Mouse (Mus musculus): Measurements from ENCODE around the gene Wfdc2. TPM values are rescaled to one million over a fixed set of nuclear protein-coding genes. Genes with fewer than 3 reads are reported as not detected.

Wfdc2 gene
- polyA plus RNA-seq (2014; fragmentation: Illumina TruSeq; extraction: RNeasy Lipid Tissue Mini Kit (QIAGEN cat#74804); ENCODE audit: low read depth, low replicate concordance): 30.2 TPM

DNA sequence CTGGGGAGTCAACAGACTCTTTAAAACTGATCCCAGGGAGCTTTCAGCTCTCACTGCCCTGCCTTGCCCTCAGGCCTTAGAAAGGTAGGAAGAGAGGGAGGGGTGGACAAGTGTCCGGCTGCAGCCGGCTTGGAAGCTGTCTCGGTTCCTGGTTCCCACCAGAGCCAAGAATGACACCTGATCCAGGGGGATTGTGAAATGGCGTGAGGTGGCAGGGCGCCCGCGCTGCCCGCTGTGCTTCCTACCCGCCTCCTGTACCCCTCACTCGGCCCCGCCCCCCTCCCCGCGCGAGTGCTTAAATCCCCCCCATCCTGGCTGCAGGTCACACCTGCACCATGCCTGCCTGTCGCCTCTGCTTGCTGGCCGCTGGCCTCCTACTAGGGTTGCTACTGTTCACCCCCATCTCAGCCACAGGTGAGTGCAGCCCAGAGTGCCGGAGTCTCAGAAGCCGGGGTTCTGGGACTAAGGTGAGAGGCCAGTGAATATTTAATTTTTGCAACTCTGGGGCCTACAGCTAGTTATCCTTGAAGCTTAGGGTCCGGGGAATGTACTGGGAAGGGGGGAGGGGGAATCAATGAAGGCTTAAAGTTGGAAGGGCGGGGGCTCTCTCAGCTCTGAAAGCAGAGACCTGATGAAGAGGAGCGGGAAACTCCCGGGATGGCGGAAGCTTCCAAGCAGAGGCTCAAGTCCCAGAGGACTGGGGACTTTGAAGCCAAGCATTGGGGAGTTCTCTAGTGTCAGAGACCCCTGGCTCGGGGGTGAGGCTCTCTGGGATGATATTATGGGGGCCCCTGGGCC is at the start of gene Wfdc2:
Wfdc2 (plus strand) TSS at position 23 of the 798 bp plus-strand sequence.

DNA sequence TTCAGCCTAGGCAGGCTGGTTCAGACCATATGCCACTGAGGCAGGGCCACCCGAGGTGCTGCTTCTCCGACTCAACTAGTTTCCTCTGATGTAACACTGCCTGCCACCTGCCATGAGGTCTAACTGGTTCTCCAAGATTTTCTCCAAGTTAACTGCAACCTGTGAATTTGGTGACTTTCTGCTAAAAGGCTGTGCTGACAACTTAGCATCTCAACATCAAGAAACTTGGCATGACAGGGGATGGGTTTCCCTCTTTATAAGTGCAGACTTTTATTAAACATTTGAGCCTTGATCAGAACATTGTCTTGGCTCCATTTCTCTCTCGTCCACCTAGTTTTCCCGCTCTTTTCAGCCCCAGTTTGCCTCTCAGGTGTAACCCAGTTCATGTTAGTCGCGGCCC is 11.1 kb downstream of the Wfdc2 start, which contains the start of gene Spint3:
Spint3 (minus strand) TSS at position 101 of the 400 bp plus-strand sequence.

DNA sequence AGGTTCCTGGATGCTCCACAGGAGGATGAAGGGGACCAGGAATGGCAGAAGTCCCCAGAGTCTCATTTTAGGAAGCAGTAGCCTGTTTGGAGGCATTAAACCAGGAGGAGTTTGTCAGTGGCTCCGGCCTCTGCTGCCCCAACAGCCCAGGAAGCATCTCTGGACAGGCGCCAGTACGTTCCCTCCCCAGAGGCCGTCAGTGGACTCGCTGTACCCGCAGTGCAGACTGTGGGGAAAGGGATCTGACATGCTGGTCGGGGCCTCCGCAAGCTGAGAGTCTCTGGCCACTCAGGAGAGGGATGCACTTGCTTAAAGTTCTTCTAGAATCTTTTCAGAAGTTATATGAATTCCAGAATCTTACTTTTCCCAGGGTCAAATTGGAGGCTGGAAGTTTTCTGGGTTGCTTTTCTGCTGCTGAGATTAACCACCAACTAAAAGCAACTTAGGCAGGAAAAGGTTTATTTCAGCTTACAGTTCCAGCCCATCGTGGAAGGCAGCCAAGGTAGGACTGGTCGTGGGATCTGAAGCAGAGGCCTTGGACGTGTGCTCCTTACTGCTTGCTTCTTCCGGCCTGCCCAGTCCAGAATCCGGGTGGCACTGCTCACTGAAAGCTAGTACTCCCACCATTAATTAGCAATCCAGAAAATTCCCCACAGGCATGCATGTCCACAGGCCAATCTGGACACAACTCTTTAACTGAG is 23.0 kb downstream of the Wfdc2 start, which contains the start of gene Wfdc6a:
Wfdc6a (minus strand) TSS at position 423 of the 701 bp plus-strand sequence.

GRCm38 (mm10) chr2:164593494-164593893 is 31.3 kb downstream of the Wfdc2 start, which contains the start of gene Eppin:
Eppin (minus strand) TSS chr2:164593594.

GRCm38 (mm10) chr2:164613471-164613870 is 51.3 kb downstream of the Wfdc2 start, which contains the start of the genes Wfdc6b and Wfdc8:
Wfdc6b (plus strand) TSS chr2:164613522.
Wfdc8 (minus strand) TSS chr2:164613626.

Other genes with a start within 250 kb of the Wfdc2 start
- not detected for gene Svs6, start 245.7 kb upstream of the Wfdc2 start, polyA plus RNA-seq (2014; fragmentation: Illumina TruSeq; extraction: RNeasy Lipid Tissue Mini Kit (QIAGEN cat#74804); ENCODE audit: low read depth, low replicate concordance)
- gene Svs5, start 229.7 kb upstream of the Wfdc2 start, polyA plus RNA-seq (2014; fragmentation: Illumina TruSeq; extraction: RNeasy Lipid Tissue Mini Kit (QIAGEN cat#74804); ENCODE audit: low read depth, low replicate concordance): not detected
- not detected for gene Slpi, start 173.3 kb upstream of the Wfdc2 start, polyA plus RNA-seq (2014; fragmentation: Illumina TruSeq; extraction: RNeasy Lipid Tissue Mini Kit (QIAGEN cat#74804); ENCODE audit: low read depth, low replicate concordance)
- gene Rbpjl, start 159.3 kb upstream of the Wfdc2 start, polyA plus RNA-seq (2014; fragmentation: Illumina TruSeq; extraction: RNeasy Lipid Tissue Mini Kit (QIAGEN cat#74804); ENCODE audit: low read depth, low replicate concordance): not detected
- 0.85 TPM for gene Matn4, start 157.3 kb upstream of the Wfdc2 start, polyA plus RNA-seq (2014; fragmentation: Illumina TruSeq; extraction: RNeasy Lipid Tissue Mini Kit (QIAGEN cat#74804); ENCODE audit: low read depth, low replicate concordance)
- 255 TPM for gene Sdc4, start 118.5 kb upstream of the Wfdc2 start, polyA plus RNA-seq (2014; fragmentation: Illumina TruSeq; extraction: RNeasy Lipid Tissue Mini Kit (QIAGEN cat#74804); ENCODE audit: low read depth, low replicate concordance)
- 10.1 TPM for gene Sys1, start 105.4 kb upstream of the Wfdc2 start, polyA plus RNA-seq (2014; fragmentation: Illumina TruSeq; extraction: RNeasy Lipid Tissue Mini Kit (QIAGEN cat#74804); ENCODE audit: low read depth, low replicate concordance)
- not detected for gene Gm20458, start 101.4 kb upstream of the Wfdc2 start, polyA plus RNA-seq (2014; fragmentation: Illumina TruSeq; extraction: RNeasy Lipid Tissue Mini Kit (QIAGEN cat#74804); ENCODE audit: low read depth, low replicate concordance)
- gene Trp53tg5, start 88.7 kb upstream of the Wfdc2 start, polyA plus RNA-seq (2014; fragmentation: Illumina TruSeq; extraction: RNeasy Lipid Tissue Mini Kit (QIAGEN cat#74804); ENCODE audit: low read depth, low replicate concordance): not detected
- gene Dbndd2, start 76.3 kb upstream of the Wfdc2 start, polyA plus RNA-seq (2014; fragmentation: Illumina TruSeq; extraction: RNeasy Lipid Tissue Mini Kit (QIAGEN cat#74804); ENCODE audit: low read depth, low replicate concordance): 6.6 TPM
- 8.1 TPM for gene Pigt, start 64.9 kb upstream of the Wfdc2 start, polyA plus RNA-seq (2014; fragmentation: Illumina TruSeq; extraction: RNeasy Lipid Tissue Mini Kit (QIAGEN cat#74804); ENCODE audit: low read depth, low replicate concordance)
- gene Spint3, start 11.0 kb downstream of the Wfdc2 start, polyA plus RNA-seq (2014; fragmentation: Illumina TruSeq; extraction: RNeasy Lipid Tissue Mini Kit (QIAGEN cat#74804); ENCODE audit: low read depth, low replicate concordance): not detected
- not detected for gene Wfdc6a, start 23.0 kb downstream of the Wfdc2 start, polyA plus RNA-seq (2014; fragmentation: Illumina TruSeq; extraction: RNeasy Lipid Tissue Mini Kit (QIAGEN cat#74804); ENCODE audit: low read depth, low replicate concordance)
- not detected for gene Eppin, start 31.2 kb downstream of the Wfdc2 start, polyA plus RNA-seq (2014; fragmentation: Illumina TruSeq; extraction: RNeasy Lipid Tissue Mini Kit (QIAGEN cat#74804); ENCODE audit: low read depth, low replicate concordance)
- not detected for gene Wfdc6b, start 51.1 kb downstream of the Wfdc2 start, polyA plus RNA-seq (2014; fragmentation: Illumina TruSeq; extraction: RNeasy Lipid Tissue Mini Kit (QIAGEN cat#74804); ENCODE audit: low read depth, low replicate concordance)
- gene Wfdc8, start 51.2 kb downstream of the Wfdc2 start, polyA plus RNA-seq (2014; fragmentation: Illumina TruSeq; extraction: RNeasy Lipid Tissue Mini Kit (QIAGEN cat#74804); ENCODE audit: low read depth, low replicate concordance): 0.50 TPM
- not detected for gene Wfdc16, start 76.4 kb downstream of the Wfdc2 start, polyA plus RNA-seq (2014; fragmentation: Illumina TruSeq; extraction: RNeasy Lipid Tissue Mini Kit (QIAGEN cat#74804); ENCODE audit: low read depth, low replicate concordance)
- gene Wfdc10, start 93.6 kb downstream of the Wfdc2 start, polyA plus RNA-seq (2014; fragmentation: Illumina TruSeq; extraction: RNeasy Lipid Tissue Mini Kit (QIAGEN cat#74804); ENCODE audit: low read depth, low replicate concordance): not detected
- gene Wfdc9, start 94.2 kb downstream of the Wfdc2 start, polyA plus RNA-seq (2014; fragmentation: Illumina TruSeq; extraction: RNeasy Lipid Tissue Mini Kit (QIAGEN cat#74804); ENCODE audit: low read depth, low replicate concordance): not detected
- not detected for gene Wfdc11, start 111.7 kb downstream of the Wfdc2 start, polyA plus RNA-seq (2014; fragmentation: Illumina TruSeq; extraction: RNeasy Lipid Tissue Mini Kit (QIAGEN cat#74804); ENCODE audit: low read depth, low replicate concordance)
- gene Wfdc13, start 122.7 kb downstream of the Wfdc2 start, polyA plus RNA-seq (2014; fragmentation: Illumina TruSeq; extraction: RNeasy Lipid Tissue Mini Kit (QIAGEN cat#74804); ENCODE audit: low read depth, low replicate concordance): 0.57 TPM
- not detected for gene Spint4, start 136.1 kb downstream of the Wfdc2 start, polyA plus RNA-seq (2014; fragmentation: Illumina TruSeq; extraction: RNeasy Lipid Tissue Mini Kit (QIAGEN cat#74804); ENCODE audit: low read depth, low replicate concordance)
- gene Spint5, start 152.9 kb downstream of the Wfdc2 start, polyA plus RNA-seq (2014; fragmentation: Illumina TruSeq; extraction: RNeasy Lipid Tissue Mini Kit (QIAGEN cat#74804); ENCODE audit: low read depth, low replicate concordance): not detected
- 0.82 TPM for gene Wfdc3, start 183.5 kb downstream of the Wfdc2 start, polyA plus RNA-seq (2014; fragmentation: Illumina TruSeq; extraction: RNeasy Lipid Tissue Mini Kit (QIAGEN cat#74804); ENCODE audit: low read depth, low replicate concordance)
- 3.6 TPM for gene Dnttip1, start 183.6 kb downstream of the Wfdc2 start, polyA plus RNA-seq (2014; fragmentation: Illumina TruSeq; extraction: RNeasy Lipid Tissue Mini Kit (QIAGEN cat#74804); ENCODE audit: low read depth, low replicate concordance)
- gene Ube2c, start 207.5 kb downstream of the Wfdc2 start, polyA plus RNA-seq (2014; fragmentation: Illumina TruSeq; extraction: RNeasy Lipid Tissue Mini Kit (QIAGEN cat#74804); ENCODE audit: low read depth, low replicate concordance): 7.9 TPM
- not detected for gene Tnnc2, start 217.6 kb downstream of the Wfdc2 start, polyA plus RNA-seq (2014; fragmentation: Illumina TruSeq; extraction: RNeasy Lipid Tissue Mini Kit (QIAGEN cat#74804); ENCODE audit: low read depth, low replicate concordance)
- gene Snx21, start 223.4 kb downstream of the Wfdc2 start, polyA plus RNA-seq (2014; fragmentation: Illumina TruSeq; extraction: RNeasy Lipid Tissue Mini Kit (QIAGEN cat#74804); ENCODE audit: low read depth, low replicate concordance): 3.5 TPM
- 4.1 TPM for gene Acot8, start 242.5 kb downstream of the Wfdc2 start, polyA plus RNA-seq (2014; fragmentation: Illumina TruSeq; extraction: RNeasy Lipid Tissue Mini Kit (QIAGEN cat#74804); ENCODE audit: low read depth, low replicate concordance)
- 2.7 TPM for gene Zswim3, start 242.7 kb downstream of the Wfdc2 start, polyA plus RNA-seq (2014; fragmentation: Illumina TruSeq; extraction: RNeasy Lipid Tissue Mini Kit (QIAGEN cat#74804); ENCODE audit: low read depth, low replicate concordance)

All from sigmoid colon, adult 10 weeks (tissue).